Mouse (Mus musculus) cortical plate, adult 2 months (tissue): ENCODE results near the gene Sorcs3. TPM values are rescaled to one million over a fixed set of nuclear protein-coding genes. Genes with fewer than 3 reads are reported as not detected.
A peak's percentile ranks its signal among the peaks of the same experiment; 100 is the strongest.

ENCODE experiments used
- H3K27ac ChIP-seq: fragments of 200-500 bp; 2 replicates; pipeline ENCODE4 v1.5.1; 2012; ENCODE audit warnings: low read length, control low read depth, inconsistent platforms; ENCODE audit not compliant: insufficient read depth
- H3K4me1 ChIP-seq: fragments of 200-500 bp; 2 replicates; pipeline ENCODE4 v1.6.1; 2011; ENCODE audit warnings: low read length; ENCODE audit not compliant: control insufficient read depth, insufficient read depth
- H3K4me3 ChIP-seq: fragments of 200-500 bp; 2 replicates; pipeline ENCODE4 v1.5.1; 2011; ENCODE audit warnings: mild to moderate bottlenecking, low read length, control low read depth; ENCODE audit not compliant: insufficient read depth
- CTCF ChIP-seq: fragments of 200-500 bp; IDR thresholded peaks from 2 replicates; pipeline ENCODE4 v1.5.1; 2011; ENCODE audit warnings: mild to moderate bottlenecking, control low read depth, low read length; ENCODE audit not compliant: insufficient read depth; ENCODE audit errors: extremely low read depth
- POLR2A ChIP-seq: fragments of 200-500 bp; IDR thresholded peaks from 2 replicates; pipeline ENCODE4 v1.6.1; 2011; ENCODE audit warnings: mild to moderate bottlenecking, low read length, control low read depth; ENCODE audit not compliant: insufficient read depth; ENCODE audit errors: extremely low read depth
- polyA plus RNA-seq: library from polyadenylated mRNA; depleted of rRNA; stranded (reverse); fragments of >200 nt; gene quantifications from 2 replicates; pipeline ENCODE4 v1.2.3, GENCODE M21; 2012

The Sorcs3 gene
- polyA plus RNA-seq, 1 experiment: 15.4 TPM

DNA sequence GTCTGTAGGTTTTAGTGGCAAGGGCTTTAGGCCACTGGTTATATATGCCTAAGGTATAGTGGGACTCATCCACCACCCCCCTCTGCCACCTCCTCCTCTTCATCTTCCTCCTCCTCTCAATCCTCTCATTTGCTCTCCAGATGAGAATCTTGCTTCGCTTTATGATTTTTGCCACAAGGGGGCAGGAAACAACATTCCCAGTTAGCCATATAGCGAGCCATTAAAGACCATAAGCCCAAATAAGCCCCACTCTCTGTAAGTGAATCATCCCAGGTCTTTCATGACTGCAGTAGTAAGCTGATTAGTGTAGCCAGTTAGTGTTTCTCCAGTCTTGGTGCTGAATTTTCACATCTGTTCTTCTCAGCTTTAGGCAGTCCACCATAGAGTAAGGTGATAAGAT is 205.5 kb downstream of the Sorcs3 start:
- Histone ChIP-seq H3K4me3 (no peak overlapping the region), H3K27ac (no peak overlapping the region), H3K4me1 (no peaks in the 10 kb centered on the region)
- no peak for TF ChIP-seq POLR2A
- TF ChIP-seq CTCF: 0 out of 2 replicates have a peak, but pooled peaks have one; percentile 9

DNA sequence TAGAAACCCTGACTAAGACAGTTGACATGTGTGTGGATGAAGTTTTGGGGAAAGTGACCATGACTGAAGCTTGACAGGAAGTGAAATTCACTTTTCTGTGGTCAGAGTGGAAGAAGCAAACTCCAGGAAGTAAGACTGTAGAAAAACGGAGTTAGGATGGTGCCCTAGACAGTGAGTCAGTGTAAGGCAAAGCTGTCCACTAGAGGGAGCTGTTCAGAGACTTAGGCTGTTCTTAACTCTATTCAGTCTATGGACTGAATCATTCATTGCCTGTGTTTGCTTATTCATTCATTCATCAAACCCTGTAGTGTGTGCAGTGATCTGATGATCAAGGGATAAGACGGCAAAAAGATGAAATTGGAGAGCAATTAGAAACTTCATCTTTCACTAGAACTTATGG is 208.0 kb downstream of the Sorcs3 start:
- no peak overlapping the region for H3K27ac ChIP-seq
- TF ChIP-seq CTCF (peak; percentile 59; the same call in 1 of the 2 replicates), POLR2A (no peak)

DNA sequence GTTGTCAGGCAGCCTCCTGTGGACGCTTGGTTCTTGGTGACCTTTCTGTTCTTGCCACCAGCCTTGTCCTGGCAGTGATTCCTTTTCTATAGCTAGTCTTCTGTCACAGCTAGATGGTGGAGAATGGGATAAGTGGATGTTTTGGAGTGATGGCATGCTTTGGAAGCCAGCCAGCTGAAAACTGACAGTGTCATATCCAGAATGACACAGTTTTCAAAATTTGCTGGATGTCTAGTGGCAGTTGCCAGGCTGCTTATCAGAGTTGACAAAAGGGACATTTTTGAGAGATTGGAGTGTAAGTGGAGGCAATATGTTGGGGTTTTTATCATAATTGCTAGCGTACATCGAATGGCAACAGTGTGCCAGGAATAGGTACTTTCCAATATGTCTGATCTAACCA is 212.5 kb downstream of the Sorcs3 start:
- Histone ChIP-seq H3K4me3 (no peak overlapping the region), H3K4me1 (no peaks in the 10 kb centered on the region), H3K27ac (no peak overlapping the region)
- TF ChIP-seq CTCF (no peak), POLR2A (no peak)

More for the DNA sequence above, 208.0 kb downstream of the Sorcs3 start:
- H3K4me3 ChIP-seq: no peak overlapping the region
- H3K4me1 ChIP-seq: no peaks in the 10 kb centered on the region

DNA sequence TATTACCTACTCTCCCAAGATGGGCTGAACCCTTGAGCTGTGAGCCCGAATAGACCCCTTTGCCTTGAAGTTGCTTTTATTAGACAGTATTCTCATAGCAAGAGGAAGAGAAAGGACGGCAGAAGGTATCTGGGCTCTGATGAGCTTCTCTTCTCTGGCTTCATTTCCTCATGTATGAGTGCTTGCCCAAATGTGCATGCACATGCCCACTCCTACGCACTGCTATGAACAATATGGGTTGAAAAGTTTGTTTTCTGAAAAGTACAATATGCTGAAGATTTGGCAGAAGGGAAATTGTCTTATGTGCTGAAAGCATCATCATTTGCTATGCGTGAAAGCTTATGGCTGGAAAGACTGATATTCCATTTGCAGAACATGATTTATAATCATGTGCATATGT is 223.4 kb downstream of the Sorcs3 start:
- Histone ChIP-seq H3K27ac (no peak overlapping the region), H3K4me1 (peaks cover 2% of the 10 kb centered on the region; the same call in 1 of the 2 replicates), H3K4me3 (no peak overlapping the region)
- TF ChIP-seq CTCF: no peak
- TF ChIP-seq POLR2A: no peak

DNA sequence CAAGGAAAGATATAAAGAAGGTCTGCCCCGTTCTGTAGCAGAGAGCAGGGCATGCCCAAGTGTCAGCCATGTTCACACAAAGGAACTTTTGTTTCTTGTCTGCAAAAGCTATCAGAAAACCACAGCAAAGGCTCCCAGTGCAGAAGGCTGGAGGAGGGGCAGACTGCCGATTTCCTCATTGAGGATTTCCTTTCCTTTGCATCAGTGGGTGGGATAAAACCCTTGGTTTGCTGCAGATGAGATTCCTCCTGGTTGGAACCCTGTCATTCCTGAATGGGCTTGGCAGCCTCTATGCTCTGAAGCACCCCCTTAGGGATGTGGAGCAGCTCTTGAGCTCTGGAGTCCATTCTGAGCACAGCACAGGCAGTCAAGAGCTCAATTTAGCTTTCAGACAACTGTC is 223.9 kb downstream of the Sorcs3 start:
- no peak overlapping the region for H3K27ac ChIP-seq
- no peak overlapping the region for H3K4me3 ChIP-seq
- no peak for TF ChIP-seq POLR2A
- TF ChIP-seq CTCF: no peak
- H3K4me1 ChIP-seq: peaks cover 2% of the 10 kb centered on the region; the same call in 1 of the 2 replicates

DNA sequence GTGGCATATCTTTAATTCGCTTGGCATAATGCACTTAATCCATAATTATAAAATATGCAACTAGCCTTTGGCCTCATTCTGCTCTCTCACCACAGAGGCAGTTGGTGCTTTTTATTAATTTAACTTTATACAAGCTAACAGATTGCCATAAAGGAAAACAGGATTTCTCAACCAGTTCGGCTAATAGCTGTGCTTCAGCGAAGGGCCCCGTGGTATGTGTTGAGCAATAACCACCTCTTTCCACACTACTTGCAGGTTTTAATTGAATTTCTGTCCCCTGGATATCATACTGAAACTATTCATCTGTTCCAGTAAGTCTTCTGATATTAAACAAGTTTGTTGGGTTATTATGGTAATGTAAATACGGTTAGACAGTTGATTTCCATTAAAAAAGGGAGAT is 224.5 kb downstream of the Sorcs3 start:
- TF ChIP-seq POLR2A: no peak
- TF ChIP-seq CTCF: no peak
- H3K4me1 ChIP-seq: peaks cover 2% of the 10 kb centered on the region; the same call in 1 of the 2 replicates
- H3K4me3 ChIP-seq: no peak overlapping the region
- no peak overlapping the region for H3K27ac ChIP-seq

DNA sequence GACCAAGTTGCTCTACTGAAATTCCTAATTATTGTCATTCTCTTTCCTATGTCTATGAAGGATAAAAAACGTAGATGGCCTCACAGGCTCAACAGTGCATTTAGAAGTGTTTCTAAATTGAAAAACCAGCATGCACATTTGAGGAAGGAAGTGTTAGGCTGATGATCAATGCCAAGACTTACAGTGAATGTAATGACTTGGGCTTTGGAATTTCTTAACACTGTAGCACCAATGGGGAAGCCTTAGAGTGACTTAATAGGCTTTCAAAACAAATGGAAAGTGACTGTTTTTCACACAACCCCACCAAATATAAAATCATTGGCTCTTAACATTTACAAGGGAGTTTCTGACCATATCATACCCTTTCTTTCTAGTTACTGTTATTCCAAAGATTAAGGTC is 232.6 kb downstream of the Sorcs3 start:
- Histone ChIP-seq H3K4me1 (no peaks in the 10 kb centered on the region), H3K27ac (no peak overlapping the region), H3K4me3 (no peak overlapping the region)
- no peak for TF ChIP-seq POLR2A
- TF ChIP-seq CTCF: no peak

DNA sequence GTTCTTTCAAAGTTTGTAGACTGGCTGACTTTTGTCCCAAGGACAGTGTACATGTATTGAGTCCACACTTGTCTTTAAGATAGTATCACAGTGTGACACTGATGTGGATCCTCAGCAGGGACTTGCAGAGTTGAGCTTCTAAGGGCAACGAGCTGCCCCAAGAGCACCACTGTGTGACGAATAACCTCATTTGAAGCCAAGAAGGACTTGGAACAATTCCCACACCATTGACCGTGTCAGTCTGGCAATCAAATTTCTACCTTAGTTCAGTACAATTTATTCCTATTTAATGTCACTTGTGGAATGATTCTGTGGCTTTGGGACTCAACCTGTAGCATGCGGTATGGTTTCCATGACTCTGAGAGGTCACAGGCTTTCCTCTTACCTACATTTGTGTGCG is 255.3 kb downstream of the Sorcs3 start:
- no peak for TF ChIP-seq POLR2A
- TF ChIP-seq CTCF: no peak
- H3K4me3 ChIP-seq: no peak overlapping the region
- no peak overlapping the region for H3K27ac ChIP-seq
- H3K4me1 ChIP-seq: peaks cover 5% of the 10 kb centered on the region

DNA sequence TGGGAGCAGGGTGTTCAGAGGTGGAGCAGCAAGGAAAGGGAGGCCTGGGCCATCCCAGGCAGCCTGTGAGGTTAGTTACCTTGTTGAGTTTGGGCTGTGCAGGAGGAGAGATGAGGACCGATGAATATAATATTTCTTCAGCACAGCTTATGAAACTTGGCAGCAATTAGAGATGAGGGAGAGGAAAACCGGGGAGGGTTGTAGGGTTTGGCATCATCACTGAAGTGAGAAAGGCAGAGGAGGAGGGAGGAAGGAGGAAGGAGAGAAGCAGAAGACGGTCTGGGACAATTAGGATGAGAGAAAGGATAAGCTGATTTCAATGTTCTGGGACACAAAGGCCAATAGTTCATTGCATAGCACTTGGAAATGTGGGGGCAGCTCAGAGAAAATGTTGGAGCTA is 256.6 kb downstream of the Sorcs3 start:
- Histone ChIP-seq H3K4me3 (no peak overlapping the region), H3K4me1 (peaks cover 5% of the 10 kb centered on the region), H3K27ac (no peak overlapping the region)
- no peak for TF ChIP-seq CTCF
- TF ChIP-seq POLR2A: no peak

DNA sequence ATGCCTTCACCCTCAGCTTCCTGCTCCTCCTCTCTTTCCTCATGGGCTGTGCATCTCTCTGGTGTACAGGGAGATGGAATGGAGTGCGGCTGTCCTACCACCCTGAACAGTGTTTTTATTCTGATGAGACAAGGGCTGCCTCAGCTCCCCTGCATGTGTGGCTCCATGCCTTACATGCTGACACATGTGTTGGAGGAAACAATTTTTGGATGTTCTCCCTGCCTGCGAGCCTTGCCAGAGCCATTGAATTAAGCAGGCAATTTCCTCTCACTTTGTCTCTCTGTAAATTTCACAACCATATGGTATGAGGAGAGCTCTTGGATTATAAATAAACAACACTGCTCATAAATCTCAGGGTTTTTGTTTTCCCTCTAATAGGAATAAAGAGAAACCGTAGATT is 257.7 kb downstream of the Sorcs3 start:
- H3K4me1 ChIP-seq: peaks cover 5% of the 10 kb centered on the region
- H3K4me3 ChIP-seq: no peak overlapping the region
- no peak for TF ChIP-seq POLR2A
- TF ChIP-seq CTCF: no peak
- H3K27ac ChIP-seq: peak overlapping the region; percentile 27; the same call in 1 of the 2 replicates

DNA sequence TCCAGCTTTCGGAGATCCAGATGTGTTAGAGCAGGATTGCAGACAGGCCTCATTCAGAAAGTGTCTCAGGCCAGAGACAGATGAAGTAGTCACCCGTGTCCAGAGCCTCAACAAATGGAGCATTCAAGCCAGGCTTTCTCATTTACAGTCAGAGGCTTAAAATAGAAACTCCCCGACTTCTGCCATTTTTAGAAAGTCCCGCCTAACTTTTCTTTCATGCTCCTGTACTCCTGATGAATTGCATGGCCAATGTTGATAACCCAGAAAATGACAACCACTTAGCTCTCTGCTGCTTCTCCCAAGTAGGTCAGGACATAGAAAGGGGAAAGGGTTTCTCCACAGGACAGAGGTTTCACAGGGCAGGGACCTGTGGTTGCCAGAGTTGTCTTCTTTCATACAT is 261.6 kb downstream of the Sorcs3 start:
- H3K4me1 ChIP-seq: peaks cover 3% of the 10 kb centered on the region
- H3K4me3 ChIP-seq: no peak overlapping the region
- H3K27ac ChIP-seq: no peak overlapping the region
- TF ChIP-seq CTCF (no peak), POLR2A (no peak)
